Mouse (Mus musculus) layer of hippocampus, postnatal 10 days (tissue): ENCODE results near the gene Dyrk1a. TPM values are rescaled to one million over a fixed set of nuclear protein-coding genes. Genes with fewer than 3 reads are reported as not detected.
"Not testable (repeated sequence)": the region's sequence is repeated elsewhere in the genome, so short reads cannot be mapped to it uniquely, and the experiment has no call there.

Source experiments
- DNase-seq, 2 experiments: peaks; one replicate each; pipeline ENCODE4 v3.0.0; 2021; ENCODE audit warnings: low spot score in 2 of 2
- total RNA-seq, 2 experiments: library from RNA; stranded (reverse); gene quantifications; 2 replicates each; pipeline ENCODE4 v1.2.3; 2021

Gene Dyrk1a
- total RNA-seq, 2 experiments from 2014 or later, result 84.0 to 88.8 TPM

DNA sequence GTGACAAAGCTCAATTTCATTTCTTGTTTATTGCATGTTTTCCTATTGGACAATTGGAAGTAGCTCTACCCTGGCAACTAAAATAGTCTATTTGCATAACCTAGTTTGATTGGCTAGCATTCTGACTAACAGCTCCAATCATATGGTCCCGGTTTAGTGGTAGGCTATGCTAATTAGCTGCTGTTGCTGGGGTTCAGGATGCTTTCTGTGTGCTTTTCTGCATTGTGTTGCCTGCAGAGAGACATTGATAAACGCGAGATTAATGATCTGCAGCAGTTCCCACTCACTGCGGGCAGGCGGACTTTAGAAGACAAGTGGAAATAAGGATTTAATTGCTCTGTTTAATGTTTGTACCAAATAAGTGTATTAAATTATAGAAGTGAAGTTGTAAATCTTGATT, 62.2 kb downstream of the Dyrk1a start:
- DNase-seq, result peak; percentile 35 to 51

DNA sequence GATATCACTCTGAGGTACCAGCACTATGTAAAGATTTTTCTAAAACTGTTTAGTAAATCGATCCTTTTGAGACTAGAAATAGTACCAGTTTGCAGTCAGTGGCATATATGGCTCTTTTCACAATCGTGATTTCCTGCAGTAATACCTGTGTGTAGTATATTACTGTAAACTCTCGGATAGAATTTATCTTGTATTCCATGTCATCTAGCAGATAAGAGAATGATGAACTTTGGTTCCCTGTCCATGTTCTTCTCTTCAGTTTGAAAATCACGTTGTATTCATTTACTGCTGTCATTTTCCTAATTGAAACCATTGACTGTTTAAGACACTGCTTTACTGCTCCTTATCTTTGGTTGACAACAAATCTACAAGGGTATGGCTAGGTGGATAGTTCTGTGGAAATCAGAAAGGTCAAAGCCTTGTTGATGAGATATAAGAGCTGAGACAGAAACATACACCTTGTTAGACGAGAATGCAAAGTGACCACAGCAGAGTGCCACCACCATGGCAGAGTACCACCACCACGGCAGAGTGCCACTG, 62.7 kb downstream of the Dyrk1a start:
- no peak for DNase-seq

DNA sequence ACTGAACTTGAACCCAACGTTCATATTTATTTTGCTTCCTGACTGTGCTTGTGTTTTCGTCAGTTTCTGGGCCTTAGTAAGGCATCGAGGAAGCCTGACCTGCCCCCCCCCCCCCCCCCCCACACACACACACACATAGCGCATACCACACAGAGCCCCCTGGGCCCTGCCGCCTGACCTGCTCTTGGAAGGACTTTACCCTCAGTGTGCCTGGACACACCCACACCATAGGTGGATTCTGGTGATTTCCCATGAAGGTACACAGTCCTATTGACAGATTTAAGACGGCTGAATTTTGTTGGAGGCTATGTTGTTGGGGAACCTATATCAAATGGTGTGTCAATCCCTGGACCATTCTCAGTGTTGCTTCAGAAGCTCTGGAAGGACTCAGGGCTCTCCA, 63.2 kb downstream of the Dyrk1a start:
- DNase-seq, result no peak

DNA sequence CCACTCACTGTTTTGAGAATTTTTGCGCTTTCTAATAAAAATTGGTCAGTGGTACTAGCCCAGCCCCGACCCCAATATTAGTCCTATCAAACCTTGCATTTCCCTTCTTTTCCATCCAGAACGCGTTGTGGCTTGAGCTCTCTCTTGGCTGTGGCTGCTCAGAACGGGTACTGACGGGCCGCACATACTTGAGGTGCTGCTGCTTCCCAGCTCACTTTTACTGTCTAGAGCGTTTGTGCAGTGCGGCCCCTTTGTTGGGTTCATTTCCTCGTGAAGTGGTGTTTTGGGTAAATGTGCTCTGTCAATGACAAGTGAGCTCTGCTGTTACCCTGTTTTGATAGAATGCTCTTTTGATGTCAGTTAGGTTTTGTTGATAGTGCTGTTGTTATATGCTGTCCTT, 67.6 kb downstream of the Dyrk1a start:
- DNase-seq, result no peak

DNA sequence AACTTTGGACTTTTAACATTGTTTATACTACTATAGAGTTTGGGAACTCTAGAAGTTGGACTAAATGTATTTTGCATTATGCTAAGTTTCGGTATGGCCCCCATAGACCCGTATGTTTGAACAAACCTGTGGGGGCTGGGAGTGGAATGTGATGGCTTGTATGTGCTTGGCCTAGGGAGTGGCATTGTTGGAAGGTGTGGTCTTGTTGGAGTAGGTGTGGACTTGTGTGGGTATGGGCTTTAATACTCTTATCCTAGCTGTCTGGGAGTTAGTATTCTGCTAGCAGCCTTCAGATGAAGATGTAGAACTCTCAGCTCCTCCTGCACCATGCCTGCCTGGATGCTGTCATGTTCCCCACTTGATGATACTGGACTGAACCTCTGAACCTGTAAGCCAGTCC, 72.0 kb downstream of the Dyrk1a start:
- DNase-seq, result no peak

DNA sequence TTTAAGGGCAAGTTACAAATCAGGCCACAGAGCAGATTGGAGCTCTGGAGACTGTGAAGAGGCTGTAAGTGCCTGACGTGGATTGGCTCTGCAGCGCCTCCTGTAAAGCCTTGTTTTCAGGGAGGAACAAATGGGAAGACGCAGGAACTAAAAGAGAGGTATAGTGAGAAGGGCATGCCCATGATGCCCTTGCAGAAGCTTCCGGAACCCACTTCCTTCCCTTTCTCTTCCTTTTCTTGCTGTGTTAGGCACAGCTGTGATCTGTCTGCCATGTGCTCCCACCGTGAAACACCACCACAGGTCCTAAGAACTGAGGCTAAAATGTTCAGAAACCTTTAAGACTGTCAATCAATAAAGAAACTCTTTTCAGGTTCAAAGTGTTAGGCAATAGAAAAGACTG, 77.3 kb downstream of the Dyrk1a start:
- DNase-seq, result no peak

DNA sequence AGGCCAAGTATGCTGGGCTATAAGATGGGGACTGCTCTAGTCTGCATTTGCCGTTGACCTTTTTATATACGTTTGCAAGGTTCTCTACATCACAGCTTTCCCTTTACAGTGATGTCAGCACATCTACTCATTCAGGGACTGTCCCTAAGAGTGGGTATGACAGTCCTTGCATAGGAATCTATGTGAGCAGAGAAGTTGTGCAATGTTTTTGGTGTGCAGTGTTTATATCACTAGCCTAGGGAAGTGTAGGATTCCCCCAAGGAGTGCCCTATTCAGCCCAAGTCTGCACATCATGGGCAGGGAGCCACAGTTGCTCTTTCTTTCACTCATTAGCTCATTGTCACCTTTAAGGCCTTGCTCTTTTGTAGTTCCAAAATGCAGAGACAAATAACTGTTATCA, 78.1 kb downstream of the Dyrk1a start:
- no peak for DNase-seq

DNA sequence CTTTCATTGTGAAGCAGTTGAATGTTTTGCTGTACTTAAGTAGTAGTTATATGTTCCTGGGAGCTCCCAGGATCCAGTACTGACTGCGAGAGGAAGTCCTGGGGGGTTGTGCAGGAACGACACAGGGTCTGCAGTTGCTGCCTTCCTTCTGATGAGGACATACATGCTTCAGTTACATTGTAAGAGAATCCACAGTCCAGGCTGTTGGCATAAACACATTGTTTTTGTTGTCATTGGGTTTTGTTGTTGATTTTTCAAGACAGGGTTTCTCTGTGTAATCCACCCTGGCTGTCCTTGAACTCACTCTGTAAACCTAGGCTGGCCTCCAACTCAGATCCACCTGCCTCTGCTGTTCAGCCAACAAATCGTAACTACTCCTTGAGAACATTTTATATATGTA, 80.1 kb downstream of the Dyrk1a start:
- no peak for DNase-seq

DNA sequence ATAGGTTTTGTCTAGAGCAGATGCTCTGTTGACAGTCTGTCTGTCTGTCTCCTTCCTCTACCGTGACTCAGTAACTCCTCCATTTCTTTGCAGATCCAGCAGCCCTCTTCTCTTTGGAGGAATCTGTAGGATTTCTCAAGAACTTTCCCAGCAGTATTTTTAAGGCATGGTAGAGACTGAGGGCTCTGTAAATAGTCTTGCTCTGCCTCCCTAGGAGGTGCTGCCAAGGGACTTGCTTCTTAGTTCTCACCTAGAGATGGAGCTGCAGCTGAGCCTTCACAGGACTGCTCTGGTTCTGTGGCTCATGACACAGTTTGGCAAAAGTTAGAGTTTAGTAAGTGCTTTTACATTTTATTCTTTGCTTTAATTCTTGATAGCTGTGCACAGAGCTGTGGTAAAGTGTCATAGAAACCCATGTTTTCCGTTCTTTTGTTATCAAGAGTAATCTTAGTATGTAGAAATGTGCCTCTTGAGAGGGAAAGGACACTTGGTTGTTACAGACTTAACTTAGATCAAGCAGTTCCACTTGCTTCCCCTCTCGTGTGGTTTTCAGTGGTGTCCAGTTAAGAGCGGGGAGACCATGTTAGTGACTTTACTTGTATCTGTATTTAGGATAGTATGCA, 82.4 kb downstream of the Dyrk1a start:
- DNase-seq, result no peak

DNA sequence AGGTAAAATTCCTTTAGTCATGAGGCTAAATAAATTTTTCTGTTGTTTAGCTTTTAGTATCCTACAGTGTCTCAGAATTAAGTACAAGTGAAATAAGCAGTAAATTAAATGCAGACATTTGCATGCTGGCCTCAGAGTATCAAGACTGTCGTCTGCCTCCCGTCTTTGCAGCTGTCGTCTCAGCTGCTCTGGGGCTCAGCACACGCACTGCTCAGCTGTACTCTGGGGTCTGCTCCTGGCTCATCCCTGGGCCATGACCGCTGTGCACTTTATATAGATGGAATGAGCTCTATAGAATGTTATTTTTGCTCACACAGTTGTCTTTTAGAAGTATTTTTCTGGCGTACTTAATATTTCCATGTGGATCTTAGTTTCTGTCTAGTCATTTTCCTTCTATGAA, 85.3 kb downstream of the Dyrk1a start:
- DNase-seq, result no peak

DNA sequence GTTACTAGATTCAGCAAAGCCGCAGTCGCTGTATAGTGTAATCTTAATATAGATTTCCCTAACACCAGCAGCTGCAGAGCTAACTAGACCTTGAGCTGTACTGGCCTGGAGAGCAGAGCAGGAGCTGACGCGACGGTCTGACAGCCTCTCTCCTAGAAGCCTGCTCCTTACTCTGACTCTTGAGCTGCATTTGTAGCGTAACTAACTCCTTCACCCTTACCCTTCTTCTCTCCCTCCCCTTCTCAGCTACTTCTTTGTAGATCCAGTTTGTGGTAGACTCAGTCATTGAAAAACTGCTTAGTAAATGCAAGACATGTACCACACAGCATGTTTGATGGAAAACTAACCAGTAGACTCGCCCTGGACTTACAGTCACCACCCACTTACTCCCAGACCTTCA, 87.1 kb downstream of the Dyrk1a start:
- no peak for DNase-seq

DNA sequence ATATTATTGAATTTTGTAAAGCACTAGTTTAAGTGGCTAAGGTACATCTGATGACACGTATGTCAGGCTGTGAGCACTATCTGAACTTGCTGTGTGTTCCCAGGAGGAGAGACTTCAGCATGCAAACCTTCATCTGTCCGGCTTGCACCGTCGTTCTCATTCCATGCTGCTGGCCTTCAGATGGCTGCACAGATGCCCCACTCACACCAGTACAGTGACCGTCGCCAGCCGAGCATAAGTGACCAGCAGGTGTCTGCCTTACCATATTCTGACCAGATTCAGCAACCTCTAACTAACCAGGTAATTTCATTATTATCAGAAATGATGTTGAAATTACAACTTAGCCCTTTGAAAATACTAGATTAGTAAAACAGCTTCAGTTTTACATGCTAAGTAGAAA, 89.6 kb downstream of the Dyrk1a start:
- DNase-seq, result no peak

DNA sequence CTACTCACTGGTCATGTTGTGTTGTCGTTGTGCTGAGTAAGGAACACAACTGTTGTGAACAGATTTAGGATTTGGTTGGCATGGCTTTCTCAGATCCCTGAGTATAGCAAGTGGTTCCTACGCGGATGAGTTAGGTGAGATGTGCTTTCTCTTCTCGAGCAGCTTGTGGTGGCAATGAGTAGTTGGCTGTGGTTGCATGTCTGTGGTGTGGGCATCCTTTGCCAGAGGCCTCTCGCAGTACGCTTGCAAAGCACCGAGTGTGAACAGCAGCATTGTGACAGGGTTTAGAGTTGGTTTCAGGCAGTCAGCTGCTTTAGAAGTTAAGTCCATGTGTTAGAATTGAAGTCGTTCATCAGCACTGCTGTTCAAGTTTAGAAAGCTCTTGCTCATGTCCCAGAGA, 90.4 kb downstream of the Dyrk1a start:
- DNase-seq, result no peak

DNA sequence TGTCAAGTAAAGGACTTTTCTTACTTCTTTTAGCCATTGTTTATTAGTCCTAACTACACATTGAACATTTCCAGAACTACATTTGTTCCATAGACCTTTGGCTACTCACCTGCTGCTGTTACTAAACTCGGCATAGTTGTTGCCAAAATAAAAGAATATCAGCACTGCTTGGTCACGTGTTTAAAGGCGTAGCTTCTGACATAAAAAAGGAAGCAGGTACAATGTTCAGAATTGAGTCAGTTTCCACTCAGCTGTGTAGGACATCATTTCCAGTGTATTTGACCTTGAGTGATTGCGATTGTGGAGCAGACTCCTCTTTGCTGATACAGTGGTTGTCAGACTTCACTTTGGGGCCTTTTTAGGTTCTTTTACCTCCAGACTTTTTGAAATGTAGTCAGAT, 97.7 kb downstream of the Dyrk1a start:
- no peak for DNase-seq

DNA sequence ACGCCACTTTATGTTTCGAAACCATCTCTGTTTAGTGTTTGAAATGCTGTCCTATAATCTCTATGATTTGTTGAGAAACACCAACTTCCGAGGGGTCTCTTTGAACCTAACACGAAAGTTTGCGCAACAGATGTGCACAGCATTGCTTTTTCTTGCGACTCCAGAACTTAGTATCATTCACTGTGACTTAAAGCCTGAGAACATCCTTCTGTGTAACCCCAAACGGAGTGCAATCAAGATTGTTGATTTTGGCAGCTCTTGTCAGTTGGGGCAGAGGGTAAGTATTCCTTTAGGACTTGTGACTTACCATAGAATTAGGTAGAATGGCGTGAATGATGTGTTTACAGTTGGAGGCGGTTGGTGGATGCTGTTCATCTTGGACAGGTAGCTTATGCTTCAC, 101.5 kb downstream of the Dyrk1a start:
- no peak for DNase-seq

DNA sequence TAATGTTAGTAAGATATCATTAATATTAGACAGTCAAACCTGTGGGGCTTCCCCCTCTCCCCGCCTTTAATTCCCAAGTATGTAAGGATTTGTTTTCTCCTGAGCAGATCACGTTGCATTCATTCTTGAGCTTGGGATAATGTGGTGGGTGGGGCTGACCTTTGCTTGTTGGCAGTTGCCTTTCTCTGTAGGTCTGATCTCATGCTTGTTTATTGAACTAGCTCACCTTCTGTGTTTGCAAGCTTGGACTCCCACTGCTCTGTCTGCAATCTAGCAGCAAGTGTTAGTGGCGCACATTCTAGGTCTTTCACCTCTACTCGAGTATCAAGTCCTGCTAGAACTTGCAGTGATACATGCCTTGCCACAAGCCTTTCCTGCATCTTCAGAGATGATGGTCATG, 111.1 kb downstream of the Dyrk1a start:
- DNase-seq, result no peak

DNA sequence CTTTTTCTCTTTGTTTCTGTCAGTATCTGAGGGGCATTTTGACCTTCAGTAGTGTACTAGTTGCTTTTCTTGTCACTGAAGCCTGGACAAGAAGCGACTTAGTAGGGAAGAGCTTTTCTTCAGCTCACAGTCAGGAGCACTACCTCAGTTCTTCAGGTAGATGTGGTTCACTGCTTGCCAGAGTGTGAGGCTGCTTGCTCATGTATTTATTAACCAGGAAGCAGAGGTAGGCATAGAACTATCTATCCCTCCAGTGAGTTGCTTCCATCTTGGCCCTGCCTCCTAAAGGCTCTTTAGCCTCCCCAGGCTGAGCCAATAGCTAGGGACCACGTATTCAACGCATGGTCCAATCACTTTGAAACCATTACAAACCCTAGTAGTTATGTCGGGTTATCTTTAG, 112.0 kb downstream of the Dyrk1a start:
- no peak for DNase-seq

DNA sequence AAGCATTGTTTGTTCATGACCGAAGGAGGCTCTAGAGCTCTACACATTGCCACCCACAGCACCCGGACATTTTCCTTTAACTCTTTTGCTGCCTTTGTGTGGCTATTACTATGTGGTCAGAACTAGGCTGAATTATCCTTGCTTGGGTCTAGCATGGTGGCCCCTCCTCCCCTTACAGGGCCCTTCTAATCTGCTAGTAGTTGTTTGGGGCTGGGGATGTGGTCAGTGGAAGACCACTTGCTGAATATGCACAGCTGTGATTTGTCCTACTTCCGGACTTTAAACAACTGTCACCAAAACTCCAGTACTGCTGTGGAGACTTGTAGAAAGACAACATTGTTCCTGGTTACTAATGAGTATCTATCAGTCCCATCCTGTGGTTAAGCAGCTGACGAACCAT, 114.2 kb downstream of the Dyrk1a start:
- DNase-seq, result no peak

DNA sequence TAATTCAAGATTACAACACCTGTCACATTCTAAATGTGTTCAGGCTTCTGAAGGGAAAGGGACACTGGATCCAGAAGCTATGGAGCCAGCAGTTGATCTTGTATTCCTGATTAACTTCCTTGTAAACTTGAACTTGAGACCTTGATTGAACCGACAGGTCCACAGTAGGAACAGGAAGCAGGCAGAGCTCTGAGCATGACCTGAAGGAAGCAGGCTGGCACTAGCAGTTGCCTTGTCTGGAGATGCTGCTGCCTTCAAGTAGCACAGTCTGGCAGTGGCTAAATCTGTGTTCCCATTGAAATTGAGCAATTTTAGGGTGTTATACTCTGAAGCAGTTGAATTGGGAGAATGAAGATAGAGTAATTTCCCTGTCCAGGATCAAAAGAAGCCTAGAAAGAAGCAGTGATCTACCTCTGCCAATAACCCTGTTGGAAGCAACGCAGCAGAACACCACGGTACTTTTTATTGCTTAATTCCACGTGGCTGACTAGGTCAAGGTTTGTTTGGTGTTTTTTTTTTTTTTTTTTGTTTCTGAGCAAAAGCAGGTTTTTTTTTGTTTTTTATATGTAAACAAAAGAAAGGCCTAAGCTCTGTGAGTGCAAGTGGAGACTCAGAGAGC, 124.0 kb downstream of the Dyrk1a start:
- no peak for DNase-seq

DNA sequence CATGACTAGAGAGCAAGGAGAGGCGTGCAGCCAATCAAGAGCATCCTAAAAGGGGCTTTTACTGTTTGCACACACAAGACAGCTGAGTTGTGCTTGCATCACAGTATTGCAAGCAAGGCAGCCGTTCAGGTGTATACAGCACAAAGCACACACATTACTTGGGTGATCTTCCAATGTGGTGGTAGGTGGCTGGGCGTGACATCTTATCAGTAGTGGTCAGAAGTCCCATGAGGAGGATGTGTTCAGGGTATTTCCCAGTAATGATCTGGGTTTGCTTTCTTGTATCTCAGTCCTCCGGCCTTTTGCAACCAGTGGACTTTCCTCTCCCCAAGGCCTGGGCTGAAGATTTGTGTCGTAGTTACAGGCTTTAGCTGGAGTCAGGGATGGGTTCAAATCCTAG, 127.7 kb downstream of the Dyrk1a start:
- no peak for DNase-seq

DNA sequence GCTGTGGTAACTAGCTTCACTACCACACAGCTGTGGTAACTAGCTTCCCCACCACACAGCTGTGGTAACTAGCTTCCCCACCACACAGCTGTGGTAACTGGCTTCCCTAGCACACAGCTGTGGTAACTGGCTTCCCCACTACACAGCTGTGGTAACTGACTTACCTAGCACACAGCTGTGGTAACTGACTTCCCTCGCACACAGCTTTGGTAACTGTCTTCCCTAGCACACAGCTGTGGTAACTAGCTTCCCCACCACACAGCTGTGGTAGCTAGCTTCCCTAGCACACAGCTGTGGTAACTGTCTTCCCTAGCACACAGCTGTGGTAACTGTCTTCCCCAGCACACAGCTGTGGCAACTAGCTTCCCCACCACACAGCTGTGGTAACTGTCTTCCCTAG, 128.4 kb downstream of the Dyrk1a start:
- not testable (repeated sequence) for DNase-seq

DNA sequence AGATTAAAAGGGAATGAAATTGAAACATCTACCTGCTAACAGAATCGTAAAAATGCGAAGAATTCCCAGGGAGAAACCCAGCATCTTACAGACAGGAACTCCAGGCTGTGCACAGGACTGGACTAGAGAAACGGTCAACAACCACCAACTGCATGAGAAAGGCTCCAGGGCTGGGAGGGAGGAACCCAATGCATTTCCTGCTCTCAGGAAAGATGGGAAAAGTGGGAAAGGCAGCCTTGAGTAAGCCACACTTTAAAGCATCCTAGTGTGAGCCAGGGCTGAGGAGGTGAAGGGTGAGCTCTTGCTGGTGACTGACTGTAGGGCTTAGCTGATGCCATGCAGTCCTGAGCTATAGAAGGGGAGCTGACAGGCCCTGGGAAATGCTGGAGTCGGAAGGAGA, 131.3 kb downstream of the Dyrk1a start:
- DNase-seq, result no peak

DNA sequence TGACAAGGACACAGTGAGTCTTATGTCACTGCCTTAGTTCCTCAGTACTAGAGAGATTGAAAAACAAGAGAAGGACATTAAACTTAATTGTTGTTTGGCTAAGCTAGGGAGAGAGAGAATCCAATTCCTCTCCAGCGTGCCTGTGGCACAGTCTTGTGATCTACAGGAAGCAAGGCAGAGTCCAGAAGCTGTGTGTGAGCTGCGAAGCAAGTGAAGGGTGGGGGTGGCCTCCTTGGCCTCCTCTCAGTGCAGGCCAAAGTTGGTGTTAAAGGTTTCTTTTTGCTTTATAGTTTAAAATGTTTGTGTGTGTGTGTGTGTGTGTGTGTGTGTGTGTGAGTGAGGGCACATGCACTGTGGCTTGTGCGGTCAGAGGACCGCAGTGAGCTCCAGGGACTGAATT, 132.2 kb downstream of the Dyrk1a start:
- DNase-seq, result no peak
